Mouse (Mus musculus): ENCODE measurements around the gene Cx3cr1.

Cx3cr1 gene

GRCm38 (mm10) chr9:119945173-119945900 lies 124.3 kb downstream of the Cx3cr1 start:
- in situ Hi-C loops (cut with MboI, MseI): no loop called here

- in situ Hi-C loops (cut with MboI, MseI): no loop called here
Observed at GRCm38 (mm10) chr9:119943326-119943725, 126.4 kb downstream of the Cx3cr1 start.

DNA sequence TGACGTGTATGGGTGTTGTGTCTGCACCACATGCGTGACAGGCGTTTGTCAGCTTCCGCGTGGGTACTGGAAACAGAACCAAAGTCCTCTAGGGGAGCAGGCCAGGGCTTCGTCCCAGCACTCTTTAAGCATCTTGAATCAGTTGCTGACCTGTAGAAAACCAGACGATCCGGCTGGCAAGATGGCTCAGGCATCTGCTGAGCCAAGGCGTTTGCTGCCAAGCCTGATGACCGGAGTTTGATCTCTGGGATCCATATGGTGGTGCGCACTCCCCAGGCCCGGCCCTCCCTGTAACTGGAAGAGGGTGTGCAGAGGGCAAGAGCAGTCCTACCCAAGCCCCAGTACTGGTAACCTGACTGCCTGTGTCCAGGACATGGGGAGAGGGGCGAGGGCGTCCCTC lies 127.8 kb downstream of the Cx3cr1 start:
- in situ Hi-C loops (cut with MboI, MseI): no loop called here

DNA sequence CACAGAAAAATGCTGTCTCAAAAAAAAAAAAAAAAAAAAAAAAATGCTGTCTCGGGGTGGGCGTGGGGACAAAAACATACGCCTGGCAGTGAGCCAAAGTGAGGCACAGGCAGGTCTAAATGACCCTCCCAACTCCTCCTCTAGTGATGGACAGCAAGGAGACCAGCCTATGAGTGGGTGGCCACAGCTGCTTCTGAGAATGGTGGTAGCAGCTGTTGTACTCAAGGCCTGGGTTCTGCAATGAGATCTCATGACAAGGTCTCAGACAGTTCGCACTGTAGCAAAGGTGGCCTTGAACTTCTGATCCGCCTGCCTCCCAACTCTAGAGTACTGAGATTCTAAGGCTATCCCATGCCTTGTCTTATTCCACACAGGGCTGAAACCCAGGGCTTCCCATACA lies 128.3 kb downstream of the Cx3cr1 start:
- in situ Hi-C loops (cut with MboI, MseI): no loop called here

DNA sequence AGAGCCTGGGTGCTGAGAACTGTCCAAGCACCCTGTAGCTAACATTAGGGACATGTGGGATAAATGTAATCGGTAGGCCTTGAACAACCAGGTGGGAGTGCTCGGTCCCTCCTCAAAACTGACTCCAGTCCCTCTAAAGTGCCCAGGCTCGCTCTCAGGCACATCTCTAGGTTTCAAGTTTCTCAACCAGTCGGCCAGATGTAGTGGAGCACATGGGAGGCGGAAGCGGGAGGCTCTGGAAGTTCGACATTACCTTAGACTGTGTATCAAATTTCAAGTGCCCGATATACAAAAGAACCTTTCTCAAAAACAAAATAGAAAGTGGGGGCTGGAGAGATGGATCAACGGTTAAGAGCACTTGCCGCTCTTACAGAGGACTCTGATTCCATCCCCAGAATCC lies 130.0 kb downstream of the Cx3cr1 start:
- in situ Hi-C loops (cut with MboI, MseI): no loop called here

DNA sequence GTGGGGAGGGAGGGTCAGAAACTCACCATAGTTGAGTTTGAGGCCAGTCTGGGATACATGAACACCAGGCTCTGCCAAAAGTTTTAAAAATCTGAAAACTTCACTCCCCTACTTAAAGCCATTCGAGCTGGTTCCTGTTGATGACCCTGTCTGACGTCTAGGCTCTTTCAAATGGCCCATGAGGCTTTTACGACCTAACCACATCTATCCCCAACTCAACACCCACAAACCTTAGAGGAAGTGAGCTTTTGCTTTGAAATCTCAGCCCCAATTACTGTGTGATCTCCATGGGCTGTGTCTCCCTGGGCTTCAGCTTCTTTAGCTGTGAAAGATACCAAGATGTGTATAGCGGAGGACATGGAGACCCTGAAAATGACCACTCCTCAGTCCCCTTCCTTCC lies 131.2 kb downstream of the Cx3cr1 start:
- in situ Hi-C loops (cut with MboI, MseI): no loop called here

GRCm38 (mm10) chr9:119937005-119937773 lies 132.5 kb downstream of the Cx3cr1 start, which contains the start of the genes Gorasp1 and Ttc21a:
Gene Gorasp1 (minus strand): TSS chr9:119937565.
Gene Ttc21a (plus strand): TSS chr9:119937606.
- in situ Hi-C loops (cut with MboI, MseI): no loop called here

DNA sequence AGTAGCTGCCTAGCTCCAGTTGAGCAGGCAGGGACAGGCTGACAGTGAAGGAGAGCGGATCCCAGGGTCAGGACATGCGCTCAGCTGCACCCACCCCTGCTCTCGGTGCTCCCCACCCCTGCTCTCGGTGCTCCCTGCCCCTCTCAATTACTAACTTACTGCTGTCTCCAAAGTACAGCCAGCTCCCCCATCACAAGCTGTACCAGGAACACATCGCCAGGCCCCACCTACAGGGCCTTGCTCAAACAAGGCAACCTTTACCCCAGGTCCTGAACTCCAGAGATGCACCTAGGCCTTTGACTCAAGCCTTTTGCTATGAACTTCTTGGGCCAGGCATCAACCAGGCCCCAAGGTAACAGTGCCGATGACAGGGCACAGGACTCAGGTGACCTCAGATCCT lies 136.0 kb downstream of the Cx3cr1 start:
- in situ Hi-C loops (cut with MboI, MseI): no loop called here

GRCm38 (mm10) chr9:119932358-119932757 lies 137.3 kb downstream of the Cx3cr1 start:
- in situ Hi-C loops (cut with MboI, MseI): no loop called here

DNA sequence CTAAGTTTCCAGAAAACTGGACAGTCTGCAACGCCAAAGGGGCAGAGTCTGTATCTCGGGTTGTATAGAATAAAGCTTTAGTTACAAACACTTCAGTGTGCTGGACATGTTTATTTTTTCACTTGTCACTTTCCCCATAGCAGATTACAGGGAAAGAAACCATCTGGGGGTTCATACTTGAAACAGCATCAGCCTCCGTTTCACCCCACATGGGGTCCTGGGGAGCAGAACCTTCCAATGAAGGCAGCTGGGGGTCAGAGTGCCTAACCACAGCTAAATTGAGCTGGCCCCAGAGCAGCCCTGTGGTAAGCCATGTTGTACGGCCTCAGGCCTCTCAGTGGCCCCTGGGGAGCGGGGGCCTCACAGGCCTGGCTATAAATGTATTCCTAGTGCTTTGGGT lies 143.2 kb downstream of the Cx3cr1 start:
- in situ Hi-C loops (cut with MboI, MseI): no loop called here

DNA sequence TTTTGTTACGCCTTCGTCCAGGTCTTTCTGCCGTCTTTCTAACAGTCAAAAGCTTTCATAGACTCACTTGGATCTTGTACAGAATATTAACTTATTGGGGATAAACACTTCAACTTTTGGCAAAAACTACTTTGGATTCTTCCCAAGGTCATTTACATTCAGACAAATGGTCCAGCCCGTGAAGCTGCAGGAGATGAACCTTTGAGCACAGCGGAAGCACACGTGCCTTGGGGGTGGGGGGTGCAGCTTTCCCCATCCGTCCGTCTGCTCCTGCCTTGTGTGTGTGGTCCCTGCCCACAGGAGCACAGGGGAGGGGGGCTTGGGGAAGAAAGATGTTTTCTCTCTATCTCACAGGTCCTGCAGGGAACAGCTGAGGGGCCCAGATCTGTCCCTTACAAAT lies 143.9 kb downstream of the Cx3cr1 start:
- in situ Hi-C loops (cut with MboI, MseI): no loop called here

- in situ Hi-C loops (cut with MboI, MseI): no loop called here
Observed at GRCm38 (mm10) chr9:119925120-119925657, 144.5 kb downstream of the Cx3cr1 start.

DNA sequence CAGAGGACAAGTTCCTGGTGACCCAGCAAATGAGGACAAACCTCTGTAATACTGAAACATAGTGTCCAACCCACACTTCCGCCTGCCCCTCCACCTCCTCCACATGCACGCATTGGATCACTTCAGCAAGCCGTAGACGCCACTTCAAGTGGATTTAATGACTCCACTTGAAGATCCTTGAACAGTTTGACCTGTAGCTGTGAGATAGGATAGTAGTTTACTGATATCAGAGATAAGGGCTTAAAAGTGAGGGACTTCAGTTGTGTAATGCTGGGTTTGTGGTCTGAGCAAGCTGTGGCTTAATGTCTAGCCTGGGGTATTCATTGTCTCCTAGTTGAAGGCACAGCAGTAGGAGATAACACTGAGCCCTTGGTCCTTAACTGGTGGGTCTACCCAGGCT lies 146.2 kb downstream of the Cx3cr1 start:
- in situ Hi-C loops (cut with MboI, MseI): no loop called here

- in situ Hi-C loops (cut with MboI, MseI): no loop called here
Observed at GRCm38 (mm10) chr9:119919858-119920257, 149.8 kb downstream of the Cx3cr1 start.

- in situ Hi-C loops (cut with MboI, MseI): no loop called here
Observed at GRCm38 (mm10) chr9:119913087-119913838, 156.4 kb downstream of the Cx3cr1 start.

DNA sequence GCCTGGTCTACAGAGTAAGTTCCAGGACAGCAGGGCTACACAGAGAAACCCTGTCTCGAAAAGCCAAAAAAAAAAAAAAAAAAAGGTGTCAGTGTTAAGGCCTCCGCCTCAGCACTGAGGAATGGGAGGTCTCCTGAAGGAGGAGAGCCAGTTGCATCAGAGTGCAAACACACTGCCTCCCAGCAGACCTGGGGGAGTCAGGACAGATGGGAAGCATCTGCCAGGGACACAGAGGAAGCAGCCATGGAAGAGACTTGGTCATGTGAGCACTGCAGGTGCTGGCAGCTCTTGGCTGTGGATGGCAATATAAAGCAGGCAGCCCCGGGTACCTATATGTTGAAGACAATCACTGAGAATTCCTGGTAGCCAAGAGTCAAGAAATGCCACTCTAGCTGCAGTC lies 159.7 kb downstream of the Cx3cr1 start:
- in situ Hi-C loops (cut with MboI, MseI): no loop called here

DNA sequence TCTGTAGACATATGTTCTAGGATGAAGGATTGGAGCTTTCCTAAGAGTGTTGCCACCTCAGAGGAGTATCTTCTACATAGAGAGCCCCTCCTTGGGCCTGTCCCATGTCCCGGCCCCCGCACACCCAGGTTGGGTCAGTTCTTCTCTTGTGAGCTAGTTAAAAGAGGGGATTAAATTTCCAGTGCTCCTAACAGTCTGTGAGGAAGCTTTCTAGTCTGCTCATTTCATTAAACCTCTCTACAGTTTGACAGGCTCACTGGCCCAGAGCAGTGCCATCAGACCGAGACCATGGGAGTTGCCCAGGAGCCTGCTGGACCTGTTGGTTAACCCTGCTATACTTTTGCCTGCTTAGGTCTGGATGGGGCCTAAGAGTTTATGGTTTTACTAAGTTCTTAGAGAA lies 161.0 kb downstream of the Cx3cr1 start:
- in situ Hi-C loops (cut with MboI, MseI): no loop called here

- in situ Hi-C loops (cut with MboI, MseI): no loop called here
Observed at GRCm38 (mm10) chr9:119902410-119903151, 167.1 kb downstream of the Cx3cr1 start.

- in situ Hi-C loops (cut with MboI, MseI): no loop called here
Observed at GRCm38 (mm10) chr9:119899446-119899845, 170.2 kb downstream of the Cx3cr1 start.

DNA sequence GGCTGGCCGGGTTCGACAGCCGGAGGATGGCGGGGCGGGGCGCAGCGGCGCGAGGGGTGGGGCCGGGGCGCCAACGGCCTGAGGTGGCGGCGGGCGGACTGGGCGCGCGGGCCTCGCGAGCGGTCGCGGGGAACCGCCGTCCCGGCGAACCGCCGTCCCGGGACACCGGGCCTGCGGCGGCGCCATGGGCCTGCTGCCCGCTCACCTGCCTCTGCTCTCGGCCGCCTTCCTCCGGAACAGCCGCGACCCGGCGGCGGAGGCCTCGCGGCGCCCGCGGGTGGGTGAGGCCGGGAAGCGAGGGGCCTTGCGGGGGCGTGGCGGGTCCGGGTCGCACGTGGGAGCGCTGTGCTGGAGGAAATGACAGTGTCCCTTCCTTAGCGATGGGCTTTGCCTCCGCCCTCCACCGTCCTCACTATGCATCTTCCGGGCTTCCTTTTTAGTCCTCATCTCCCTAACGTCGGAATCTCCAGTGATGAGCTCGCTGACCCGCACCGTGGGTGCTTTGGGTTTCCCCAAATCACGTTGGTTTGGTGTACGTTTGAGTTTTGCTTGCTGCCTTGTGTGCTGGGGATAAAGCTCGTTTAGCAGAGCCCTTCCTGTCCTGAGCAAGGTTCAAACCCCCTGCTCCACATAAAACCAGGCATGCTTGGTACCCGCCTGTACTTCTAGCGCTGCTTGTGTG lies 174.5 kb downstream of the Cx3cr1 start:
- in situ Hi-C loops (cut with MboI, MseI): no loop called here

Measured in T-helper 1 cell (primary cell).